Mouse (Mus musculus) lung, postnatal 0 days (tissue): ENCODE data around the gene Fitm2.

Source experiments
- CTCF ChIP-seq: IDR thresholded peaks from 2 replicates; pipeline ENCODE4 v1.5.1; 2016; ENCODE audit warnings: antibody characterized with exemption, mild to moderate bottlenecking
- EP300 ChIP-seq: IDR thresholded peaks from 2 replicates; pipeline ENCODE4 v1.6.1; 2016; ENCODE audit warnings: antibody characterized with exemption, mild to moderate bottlenecking, control low read depth

DNA sequence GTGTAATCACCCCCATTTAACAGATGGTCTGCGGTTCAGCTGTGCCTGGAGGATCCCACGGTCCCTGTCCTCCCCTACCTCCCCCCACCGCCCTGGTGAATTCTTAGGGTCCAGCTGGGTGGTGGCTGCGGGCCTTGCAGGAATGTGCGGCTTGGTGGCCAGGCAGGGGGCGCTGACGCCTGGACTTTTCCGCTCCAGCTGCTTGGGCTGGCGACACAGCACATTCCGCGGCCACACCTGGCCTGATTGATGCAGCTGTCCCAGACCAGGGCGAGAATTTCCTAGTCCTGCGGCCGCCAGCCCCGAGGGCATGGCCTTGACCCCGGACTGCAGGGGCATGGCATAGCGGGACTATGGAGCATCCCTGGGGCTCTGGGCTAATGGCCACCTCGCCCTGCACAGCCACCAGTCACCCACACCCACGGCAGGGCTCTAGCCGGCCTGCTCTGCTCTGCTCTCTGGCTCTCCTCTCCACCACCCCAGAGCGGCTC, 9.2 kb upstream of the Fitm2 start:
- TF ChIP-seq CTCF: peak; percentile 46
- no peak for TF ChIP-seq EP300
